Comparison of ENCODE assay signal across 12 mouse cellular contexts in genomic region chr2:4316589-4316988, GRCm38 (mm10).
DNase-seq lines count a peak whose midpoint lies in the region; ATAC-seq and TF ChIP-seq lines count a peak whose summit lies in the region.
"Had no signal": no experiment of that assay in that cellular context is flagged by ENCODE, and none has a peak within 500 bp of the region (broad histone marks: within the 10 kb centered on the region; RNA-seq: fewer than 3 reads in every experiment).

No protein-coding gene starts in this region.

- no peak overlapping the region for H3K4me2 ChIP-seq in hindbrain, embryonic 13.5 days
- no peak overlapping the region for H3K4me2 ChIP-seq in midbrain, postnatal 0 days (ENCODE audit: low read depth, low read length, poor library complexity, severe bottlenecking)
- H3K4me2 ChIP-seq in midbrain, embryonic 14.5 days (ENCODE audit: low read length), result no peak overlapping the region
- no peak overlapping the region for H3K4me2 ChIP-seq in stomach, postnatal 0 days (replicated peaks; ENCODE audit: low read depth)
- H3K4me2 ChIP-seq: hindbrain, embryonic 15.5 days; limb, embryonic 15.5 days; neural tube, embryonic 13.5 days had no signal

- H3K9me3 ChIP-seq in hindbrain, embryonic 10.5 days, result no peaks in the 10 kb centered on the region
- H3K9me3 ChIP-seq in hindbrain, embryonic 13.5 days, result no peaks in the 10 kb centered on the region
- no peaks in the 10 kb centered on the region for H3K9me3 ChIP-seq in midbrain, postnatal 0 days (ENCODE audit: low read length)
- H3K9me3 ChIP-seq in midbrain, embryonic 14.5 days (ENCODE audit: control insufficient read depth, low read length), result no peaks in the 10 kb centered on the region
- no peaks in the 10 kb centered on the region for H3K9me3 ChIP-seq in stomach, postnatal 0 days (ENCODE audit: control insufficient read depth, low read length)
- H3K9me3 ChIP-seq: hindbrain, embryonic 15.5 days; limb, embryonic 15.5 days; neural tube, embryonic 13.5 days had no signal

- 59% methylated on average over 2 of the region's 2 CpGs for WGBS in hindbrain, embryonic 10.5 days
- WGBS in hindbrain, embryonic 13.5 days, result 72% methylated on average over 2 of the region's 2 CpGs
- 77% methylated on average over 2 of the region's 2 CpGs for WGBS in midbrain, postnatal 0 days
- whole genome bisulfite sequencing in midbrain, embryonic 14.5 days, result 66% methylated on average over 2 of the region's 2 CpGs
- WGBS in stomach, postnatal 0 days, result 70% methylated on average over 2 of the region's 2 CpGs

- no peak for TF ChIP-seq EP300 in stomach, postnatal 0 days (optimal IDR thresholded peaks at IDR 0.05)

- no peak overlapping the region for H3K4me3 ChIP-seq in hindbrain, embryonic 10.5 days
- no peak overlapping the region for H3K4me3 ChIP-seq in hindbrain, embryonic 13.5 days
- H3K4me3 ChIP-seq in midbrain, postnatal 0 days (ENCODE audit: low read depth, low read length), result no peak overlapping the region
- H3K4me3 ChIP-seq in midbrain, embryonic 14.5 days (replicated peaks; ENCODE audit: low read depth, low read length), result no peak overlapping the region
- H3K4me3 ChIP-seq in stomach, postnatal 0 days (ENCODE audit: low read depth, low read length), result no peak overlapping the region
- H3K4me3 ChIP-seq: hindbrain, embryonic 15.5 days; limb, embryonic 15.5 days; neural tube, embryonic 13.5 days had no signal

- peak; percentile 20 for DNase-seq in hindbrain, embryonic 10.5 days (ENCODE audit: low spot score)
- no peak for DNase-seq in midbrain, postnatal 0 days (ENCODE audit: low spot score)
- no peak for DNase-seq in midbrain, embryonic 14.5 days
- peak; percentile 50 for DNase-seq in embryo, embryonic 11 days
- no peak for DNase-seq in stomach, postnatal 0 days (ENCODE audit: low spot score)
- DNase-seq in right cerebral cortex, postnatal 4 days, result no peak
- no peak for DNase-seq in spleen, postnatal 4 days (ENCODE audit: low spot score in 2 of 2)

- no peak for ATAC-seq in hindbrain, embryonic 13.5 days (ENCODE audit: low FRiP score)
- ATAC-seq in midbrain, postnatal 0 days (ENCODE audit: low FRiP score), result no peak
- no peak for ATAC-seq in midbrain, embryonic 14.5 days (ENCODE audit: low FRiP score, low TSS enrichment)
- peak; percentile 38; the same call in 1 of the 2 replicates for ATAC-seq in stomach, postnatal 0 days (ENCODE audit: low FRiP score, low TSS enrichment)
- ATAC-seq: activated CD4-positive, CD25-positive, alpha-beta regulatory T cell, adult 4 months had no signal

- peak; percentile 57 for TF ChIP-seq CTCF in midbrain, postnatal 0 days (IDR thresholded peaks at IDR 0.05)
- TF ChIP-seq CTCF in stomach, postnatal 0 days (IDR thresholded peaks at IDR 0.05; ENCODE audit: low read depth), result peak; percentile 70

- no peaks in the 10 kb centered on the region for H3K4me1 ChIP-seq in hindbrain, embryonic 10.5 days (replicated peaks)
- H3K4me1 ChIP-seq in hindbrain, embryonic 13.5 days (replicated peaks), result peaks cover 7% of the 10 kb centered on the region
- H3K4me1 ChIP-seq in midbrain, postnatal 0 days (ENCODE audit: insufficient read depth, low read length), result no peaks in the 10 kb centered on the region
- no peaks in the 10 kb centered on the region for H3K4me1 ChIP-seq in midbrain, embryonic 14.5 days (ENCODE audit: control insufficient read depth, insufficient read depth, low read length)
- no peaks in the 10 kb centered on the region for H3K4me1 ChIP-seq in stomach, postnatal 0 days (replicated peaks; ENCODE audit: control insufficient read depth, insufficient read depth)
- H3K4me1 ChIP-seq: hindbrain, embryonic 15.5 days; neural tube, embryonic 13.5 days had no signal

- H3K27ac ChIP-seq in hindbrain, embryonic 10.5 days, result peak overlapping the region; percentile 69
- H3K27ac ChIP-seq in hindbrain, embryonic 13.5 days, result no peak overlapping the region
- H3K27ac ChIP-seq in midbrain, postnatal 0 days (ENCODE audit: low read depth, low read length), result no peak overlapping the region
- H3K27ac ChIP-seq in midbrain, embryonic 14.5 days (replicated peaks; ENCODE audit: low read depth, low read length), result no peak overlapping the region
- no peak overlapping the region for H3K27ac ChIP-seq in stomach, postnatal 0 days (replicated peaks)
- H3K27ac ChIP-seq: hindbrain, embryonic 15.5 days; limb, embryonic 15.5 days; neural tube, embryonic 13.5 days had no signal

- no peak overlapping the region for H3K9ac ChIP-seq in hindbrain, embryonic 13.5 days
- H3K9ac ChIP-seq in midbrain, postnatal 0 days (replicated peaks; ENCODE audit: low read length, poor library complexity, severe bottlenecking), result no peak overlapping the region
- H3K9ac ChIP-seq in midbrain, embryonic 14.5 days (replicated peaks; ENCODE audit: low read length), result no peak overlapping the region
- H3K9ac ChIP-seq in stomach, postnatal 0 days (ENCODE audit: low read length), result no peak overlapping the region
- H3K9ac ChIP-seq: hindbrain, embryonic 15.5 days; limb, embryonic 15.5 days; neural tube, embryonic 13.5 days had no signal

- H3K36me3 ChIP-seq in hindbrain, embryonic 10.5 days, result no peaks in the 10 kb centered on the region
- H3K36me3 ChIP-seq in hindbrain, embryonic 13.5 days, result no peaks in the 10 kb centered on the region
- no peaks in the 10 kb centered on the region for H3K36me3 ChIP-seq in midbrain, postnatal 0 days (ENCODE audit: insufficient read depth, low read length)
- H3K36me3 ChIP-seq in midbrain, embryonic 14.5 days (ENCODE audit: control insufficient read depth, insufficient read depth, low read length), result no peaks in the 10 kb centered on the region
- H3K36me3 ChIP-seq in stomach, postnatal 0 days (ENCODE audit: control insufficient read depth, insufficient read depth, low read length), result no peaks in the 10 kb centered on the region
- H3K36me3 ChIP-seq: hindbrain, embryonic 15.5 days; limb, embryonic 15.5 days; neural tube, embryonic 13.5 days had no signal

- H3K27me3 ChIP-seq in hindbrain, embryonic 10.5 days (ENCODE audit: insufficient read depth, poor library complexity, severe bottlenecking), result no peaks in the 10 kb centered on the region
- H3K27me3 ChIP-seq in hindbrain, embryonic 13.5 days, result no peaks in the 10 kb centered on the region
- H3K27me3 ChIP-seq in midbrain, postnatal 0 days (ENCODE audit: insufficient read depth, low read length), result no peaks in the 10 kb centered on the region
- H3K27me3 ChIP-seq in midbrain, embryonic 14.5 days (ENCODE audit: control insufficient read depth, insufficient read depth, low read length), result no peaks in the 10 kb centered on the region
- no peaks in the 10 kb centered on the region for H3K27me3 ChIP-seq in stomach, postnatal 0 days (ENCODE audit: control insufficient read depth, insufficient read depth, low read length)
- H3K27me3 ChIP-seq: hindbrain, embryonic 15.5 days; limb, embryonic 15.5 days; neural tube, embryonic 13.5 days had no signal

Comparison
In these comparisons a context has a peak if more than half of its experiments do, and no peak if none do; other contexts are left out.
1. DNase-seq: peak in hindbrain, embryonic 10.5 days (single experiment) and embryo, embryonic 11 days (single experiment); none in midbrain, postnatal 0 days (single experiment), midbrain, embryonic 14.5 days (single experiment), stomach, postnatal 0 days (single experiment), right cerebral cortex, postnatal 4 days (single experiment) and spleen, postnatal 4 days (0 of 2).